Mouse (Mus musculus): Measurements from ENCODE around the gene Hmgn3. TPM values are rescaled to one million over a fixed set of nuclear protein-coding genes. Genes with fewer than 3 reads are reported as not detected.

Hmgn3 gene
- polyA plus RNA-seq, 1 experiment from 2014 or later, result 142 TPM

GRCm38 (mm10) chr9:83094649-83095336, 51.7 kb downstream of the Hmgn3 start:
- Histone ChIP-seq H3K27me3 (no peaks in the 10 kb centered on the region), H3K4me3 (no peak overlapping the region), H3K27ac (replicated peaks) (no peak overlapping the region), H3K4me1 (peaks cover 8% of the 10 kb centered on the region; the same call in 1 of the 2 replicates), H3K36me3 (no peaks in the 10 kb centered on the region), H3K9me3 (0 out of 2 replicates have a peak, but pooled peaks cover 3% of the 10 kb centered on the region), H3K4me2 (replicated peaks) (no peak overlapping the region), H3K9ac (replicated peaks) (no peak overlapping the region)
- ATAC-seq (ENCODE audit: low FRiP score, low read depth), result no peak
- WGBS, result 85% methylated on average over 3 of the region's 3 CpGs

- H3K27me3 ChIP-seq, result no peaks in the 10 kb centered on the region
- H3K9ac ChIP-seq (replicated peaks), result no peak overlapping the region
- no peaks in the 10 kb centered on the region for H3K36me3 ChIP-seq
- H3K9me3 ChIP-seq, result no peaks in the 10 kb centered on the region
- H3K4me2 ChIP-seq (replicated peaks), result no peak overlapping the region
- 78% methylated on average over 6 of the region's 7 CpGs for WGBS
- ATAC-seq (ENCODE audit: low FRiP score, low read depth), result no peak
- no peak overlapping the region for H3K27ac ChIP-seq (replicated peaks)
- no peak overlapping the region for H3K4me3 ChIP-seq
- no peaks in the 10 kb centered on the region for H3K4me1 ChIP-seq
These were observed 62.6 kb downstream of the Hmgn3 start for GRCm38 (mm10) chr9:83083790-83084469.

- Histone ChIP-seq H3K36me3 (no peaks in the 10 kb centered on the region), H3K27me3 (no peaks in the 10 kb centered on the region), H3K4me1 (no peaks in the 10 kb centered on the region), H3K27ac (replicated peaks) (no peak overlapping the region), H3K9ac (replicated peaks) (no peak overlapping the region), H3K9me3 (no peaks in the 10 kb centered on the region), H3K4me2 (replicated peaks) (no peak overlapping the region), H3K4me3 (no peak overlapping the region)
- 72% methylated on average over 5 of the region's 5 CpGs for WGBS
- ATAC-seq (ENCODE audit: low FRiP score, low read depth), result no peak
These were observed 63.4 kb downstream of the Hmgn3 start for GRCm38 (mm10) chr9:83083091-83083490.

- Histone ChIP-seq H3K4me1 (no peaks in the 10 kb centered on the region), H3K4me2 (replicated peaks) (no peak overlapping the region), H3K9me3 (no peaks in the 10 kb centered on the region), H3K9ac (replicated peaks) (no peak overlapping the region), H3K27ac (replicated peaks) (no peak overlapping the region), H3K4me3 (no peak overlapping the region), H3K27me3 (no peaks in the 10 kb centered on the region), H3K36me3 (no peaks in the 10 kb centered on the region)
- 58% methylated on average over 6 of the region's 6 CpGs for WGBS
- no peak for ATAC-seq (ENCODE audit: low FRiP score, low read depth)
These were observed 64.2 kb downstream of the Hmgn3 start for GRCm38 (mm10) chr9:83082296-83082695.

GRCm38 (mm10) chr9:83079724-83080123, 66.8 kb downstream of the Hmgn3 start:
- H3K4me3 ChIP-seq, result no peak overlapping the region
- no peak overlapping the region for H3K9ac ChIP-seq (replicated peaks)
- no peaks in the 10 kb centered on the region for H3K9me3 ChIP-seq
- H3K4me2 ChIP-seq (replicated peaks), result no peak overlapping the region
- no peaks in the 10 kb centered on the region for H3K36me3 ChIP-seq
- 90% methylated on average over 3 of the region's 3 CpGs for WGBS
- H3K27ac ChIP-seq (replicated peaks), result no peak overlapping the region
- no peaks in the 10 kb centered on the region for H3K4me1 ChIP-seq
- ATAC-seq (ENCODE audit: low FRiP score, low read depth), result no peak
- no peaks in the 10 kb centered on the region for H3K27me3 ChIP-seq

- H3K27ac ChIP-seq (replicated peaks), result no peak overlapping the region
- H3K9me3 ChIP-seq, result no peaks in the 10 kb centered on the region
- no peak overlapping the region for H3K4me3 ChIP-seq
- WGBS, result 91% methylated on average over 5 of the region's 5 CpGs
- ATAC-seq (ENCODE audit: low FRiP score, low read depth), result no peak
- H3K9ac ChIP-seq (replicated peaks), result no peak overlapping the region
- H3K4me2 ChIP-seq (replicated peaks), result no peak overlapping the region
- H3K4me1 ChIP-seq, result no peaks in the 10 kb centered on the region
- no peaks in the 10 kb centered on the region for H3K27me3 ChIP-seq
- H3K36me3 ChIP-seq, result no peaks in the 10 kb centered on the region
These were observed 78.2 kb downstream of the Hmgn3 start for GRCm38 (mm10) chr9:83068246-83068645.

- no peaks in the 10 kb centered on the region for H3K9me3 ChIP-seq
- no peaks in the 10 kb centered on the region for H3K36me3 ChIP-seq
- 76% methylated on average over 11 of the region's 11 CpGs for WGBS
- no peak overlapping the region for H3K4me2 ChIP-seq (replicated peaks)
- H3K4me1 ChIP-seq, result no peaks in the 10 kb centered on the region
- no peak overlapping the region for H3K27ac ChIP-seq (replicated peaks)
- no peak overlapping the region for H3K4me3 ChIP-seq
- H3K9ac ChIP-seq (replicated peaks), result no peak overlapping the region
- no peaks in the 10 kb centered on the region for H3K27me3 ChIP-seq
- no peak; the same call in 1 of the 2 replicates for ATAC-seq (ENCODE audit: low FRiP score, low read depth)
These were observed 85.2 kb downstream of the Hmgn3 start for GRCm38 (mm10) chr9:83061289-83061688.

Other genes with a start within 250 kb of the Hmgn3 start
- 153 and 167 TPM in 2 replicates for gene Phip, start 171.2 kb downstream of the Hmgn3 start, polyA plus RNA-seq (2016; fragmentation: Nextera tagmentation; extraction: Ambion mirVana)